Mouse (Mus musculus): ENCODE measurements around the gene Relb.

GRCm38 (mm10) chr7:19603055-19603454, 26.2 kb downstream of the Relb start:
- TF ChIP-seq POLR2A (IDR thresholded peaks at IDR 0.05; ENCODE audit: borderline replicate concordance, extremely low read depth, low read depth, low read length) (no peak), CTCF (IDR thresholded peaks at IDR 0.05; ENCODE audit: insufficient read depth, low read length) (no peak)
